Comparison of ENCODE assay signal across 20 mouse cellular contexts in genomic region chr14:28409796-28410347, GRCm38 (mm10).
DNase-seq lines count a peak whose midpoint lies in the region; ATAC-seq and TF ChIP-seq lines count a peak whose summit lies in the region.
"Had no signal": no experiment of that assay in that cellular context is flagged by ENCODE, and none has a peak within 500 bp of the region (broad histone marks: within the 10 kb centered on the region; RNA-seq: fewer than 3 reads in every experiment).

No protein-coding gene starts in this region.

- no peaks in the 10 kb centered on the region for H3K27me3 ChIP-seq in intestine, embryonic 14.5 days (replicated peaks; ENCODE audit: control insufficient read depth, insufficient read depth, low read length)
- no peaks in the 10 kb centered on the region for H3K27me3 ChIP-seq in intestine, postnatal 0 days (replicated peaks; ENCODE audit: control insufficient read depth, insufficient read depth, low read length)
- H3K27me3 ChIP-seq in stomach, embryonic 15.5 days (replicated peaks): no peaks in the 10 kb centered on the region

- 74% methylated on average over 4 of the region's 4 CpGs for WGBS in intestine, embryonic 14.5 days
- 79% methylated on average over 4 of the region's 4 CpGs for WGBS in intestine, postnatal 0 days
- WGBS in stomach, embryonic 15.5 days: 76% methylated on average over 4 of the region's 4 CpGs

- H3K4me1 ChIP-seq in intestine, embryonic 14.5 days (replicated peaks; ENCODE audit: control insufficient read depth, insufficient read depth, low read length): peaks cover 27% of the 10 kb centered on the region
- peaks cover 3% of the 10 kb centered on the region; the same call in 1 of the 2 replicates for H3K4me1 ChIP-seq in intestine, postnatal 0 days (replicated peaks; ENCODE audit: control insufficient read depth, insufficient read depth, low read length)
- H3K4me1 ChIP-seq in stomach, embryonic 15.5 days: 0 out of 2 replicates have a peak, but pooled peaks cover 6% of the 10 kb centered on the region

- peak; percentile 35 to 47 for DNase-seq in cerebellum, postnatal 10 days
- DNase-seq in cerebellum, adult 8-10 months: no peak
- DNase-seq in intestine, embryonic 14.5 days (ENCODE audit: low spot score): no peak
- DNase-seq in right cerebral cortex, adult 18-20 months: peak; percentile 29
- DNase-seq in right cerebral cortex, postnatal 14 days: no peak
- no peak for DNase-seq in layer of hippocampus, adult 11-12 months (ENCODE audit: low spot score)
- DNase-seq: adrenal gland, postnatal 36 days; cerebellum, adult 11-12 months; cerebellum, postnatal 25 days; forebrain, postnatal 0 days; gastrocnemius, postnatal 36 days; heart, postnatal 36 days; kidney, adult 11 months; liver, postnatal 0 days; lung, postnatal 14 days; thymus, postnatal 25 days had no signal

- no peak overlapping the region for H3K4me3 ChIP-seq in intestine, embryonic 14.5 days (ENCODE audit: low read depth, low read length)
- no peak overlapping the region for H3K4me3 ChIP-seq in intestine, postnatal 0 days (ENCODE audit: low read depth, low read length)
- H3K4me3 ChIP-seq in stomach, embryonic 15.5 days (replicated peaks): no peak overlapping the region

- H3K9me3 ChIP-seq in intestine, embryonic 14.5 days (ENCODE audit: control insufficient read depth, low read length): no peaks in the 10 kb centered on the region
- no peaks in the 10 kb centered on the region for H3K9me3 ChIP-seq in intestine, postnatal 0 days (ENCODE audit: control insufficient read depth)
- H3K9me3 ChIP-seq in stomach, embryonic 15.5 days: no peaks in the 10 kb centered on the region

- TF ChIP-seq CTCF in intestine, postnatal 0 days (IDR thresholded peaks at IDR 0.05; ENCODE audit: low read depth): no peak

- no peaks in the 10 kb centered on the region for H3K36me3 ChIP-seq in intestine, embryonic 14.5 days (ENCODE audit: control insufficient read depth, insufficient read depth, low read length)
- H3K36me3 ChIP-seq in intestine, postnatal 0 days (ENCODE audit: control insufficient read depth, insufficient read depth): no peaks in the 10 kb centered on the region
- no peaks in the 10 kb centered on the region for H3K36me3 ChIP-seq in stomach, embryonic 15.5 days

- H3K4me2 ChIP-seq in intestine, embryonic 14.5 days (ENCODE audit: low read length): no peak overlapping the region
- H3K4me2 ChIP-seq in intestine, postnatal 0 days (replicated peaks; ENCODE audit: low read depth): no peak overlapping the region
- no peak overlapping the region for H3K4me2 ChIP-seq in stomach, embryonic 15.5 days
- H3K4me2 ChIP-seq: liver, embryonic 11.5 days; midbrain, embryonic 11.5 days had no signal

- ATAC-seq in intestine, embryonic 14.5 days (replicated peaks; ENCODE audit: low FRiP score, low TSS enrichment, low read depth): no peak
- ATAC-seq in intestine, postnatal 0 days: no peak
- 0 out of 2 replicates have a peak, but pooled peaks have one; percentile 28 for ATAC-seq in stomach, embryonic 15.5 days (ENCODE audit: insufficient read depth, low FRiP score, low read depth)
- ATAC-seq: liver, postnatal 0 days had no signal

- H3K9ac ChIP-seq in intestine, embryonic 14.5 days (ENCODE audit: low read length): no peak overlapping the region
- no peak overlapping the region for H3K9ac ChIP-seq in intestine, postnatal 0 days (ENCODE audit: low read depth, low read length)
- H3K9ac ChIP-seq in stomach, embryonic 15.5 days: no peak overlapping the region
- H3K9ac ChIP-seq: forebrain, postnatal 0 days; liver, postnatal 0 days had no signal

- H3K27ac ChIP-seq in intestine, embryonic 14.5 days (ENCODE audit: low read depth): peak overlapping the region; percentile 3; the same call in 1 of the 2 replicates
- H3K27ac ChIP-seq in intestine, postnatal 0 days (ENCODE audit: low read depth, low read length): no peak overlapping the region
- H3K27ac ChIP-seq in stomach, embryonic 15.5 days: peak overlapping the region; percentile 33; the same call in 1 of the 2 replicates

Comparison
In these comparisons a context has a peak if more than half of its experiments do, and no peak if none do; other contexts are left out.
1. DNase-seq: peak in cerebellum, postnatal 10 days (2 of 2) and right cerebral cortex, adult 18-20 months (single experiment); none in cerebellum, adult 8-10 months (single experiment), intestine, embryonic 14.5 days (single experiment), right cerebral cortex, postnatal 14 days (single experiment) and layer of hippocampus, adult 11-12 months (single experiment).